Mouse (Mus musculus) brain, embryonic 14.5 days (tissue): Measurements from ENCODE around the gene Nptn. TPM values are rescaled to one million over a fixed set of nuclear protein-coding genes. Genes with fewer than 3 reads are reported as not detected.
"Not testable (repeated sequence)": the region's sequence is repeated elsewhere in the genome, so short reads cannot be mapped to it uniquely, and the experiment has no call there.

Experiments used
- DNase-seq: peaks from one replicate; pipeline ENCODE4 v3.0.0-alpha.2; 2011; ENCODE audit warnings: low read depth
- CTCF ChIP-seq: fragments of 200-500 bp; IDR thresholded peaks from 2 replicates; pipeline ENCODE4 v1.5.1; 2012; ENCODE audit warnings: inconsistent platforms, mild to moderate bottlenecking, moderate library complexity, borderline replicate concordance; ENCODE audit not compliant: insufficient read depth, insufficient read length; ENCODE audit errors: extremely low read depth
- POLR2A ChIP-seq: fragments of 200-500 bp; IDR thresholded peaks from 2 replicates; pipeline ENCODE4 v1.6.1; 2012; ENCODE audit warnings: mild to moderate bottlenecking, inconsistent platforms, borderline replicate concordance; ENCODE audit not compliant: poor library complexity, insufficient read depth, insufficient read length, severe bottlenecking; ENCODE audit errors: extremely low read depth
- polyA plus RNA-seq: library from polyadenylated mRNA; depleted of rRNA; stranded (reverse); fragments of >200 nt; gene quantifications from 2 replicates; pipeline ENCODE4 v1.2.3, GENCODE M21; 2012

Gene Nptn
- polyA plus RNA-seq, 1 experiment = 342 TPM

DNA sequence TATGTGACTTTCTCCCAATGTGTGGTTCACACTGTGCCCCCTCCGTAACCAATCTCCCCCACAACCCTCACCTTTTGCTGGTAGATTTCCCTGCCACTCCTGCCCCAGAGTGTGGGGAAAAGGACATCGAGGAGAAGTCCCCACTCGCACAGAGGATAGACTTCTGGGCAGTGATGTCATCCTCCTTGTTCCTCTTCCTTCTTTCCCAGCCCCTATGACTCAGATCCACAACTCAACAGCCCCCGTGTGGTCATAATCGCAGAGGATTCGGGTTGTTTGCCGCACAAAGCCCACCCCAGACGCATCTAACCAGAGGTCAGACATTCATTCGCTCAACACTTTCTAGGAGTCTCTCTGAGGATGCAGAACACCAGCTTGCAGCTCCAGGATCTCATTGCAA is 30.0 kb upstream of the Nptn start:
- DNase-seq = no peak
- TF ChIP-seq POLR2A = no peak
- no peak for TF ChIP-seq CTCF

DNA sequence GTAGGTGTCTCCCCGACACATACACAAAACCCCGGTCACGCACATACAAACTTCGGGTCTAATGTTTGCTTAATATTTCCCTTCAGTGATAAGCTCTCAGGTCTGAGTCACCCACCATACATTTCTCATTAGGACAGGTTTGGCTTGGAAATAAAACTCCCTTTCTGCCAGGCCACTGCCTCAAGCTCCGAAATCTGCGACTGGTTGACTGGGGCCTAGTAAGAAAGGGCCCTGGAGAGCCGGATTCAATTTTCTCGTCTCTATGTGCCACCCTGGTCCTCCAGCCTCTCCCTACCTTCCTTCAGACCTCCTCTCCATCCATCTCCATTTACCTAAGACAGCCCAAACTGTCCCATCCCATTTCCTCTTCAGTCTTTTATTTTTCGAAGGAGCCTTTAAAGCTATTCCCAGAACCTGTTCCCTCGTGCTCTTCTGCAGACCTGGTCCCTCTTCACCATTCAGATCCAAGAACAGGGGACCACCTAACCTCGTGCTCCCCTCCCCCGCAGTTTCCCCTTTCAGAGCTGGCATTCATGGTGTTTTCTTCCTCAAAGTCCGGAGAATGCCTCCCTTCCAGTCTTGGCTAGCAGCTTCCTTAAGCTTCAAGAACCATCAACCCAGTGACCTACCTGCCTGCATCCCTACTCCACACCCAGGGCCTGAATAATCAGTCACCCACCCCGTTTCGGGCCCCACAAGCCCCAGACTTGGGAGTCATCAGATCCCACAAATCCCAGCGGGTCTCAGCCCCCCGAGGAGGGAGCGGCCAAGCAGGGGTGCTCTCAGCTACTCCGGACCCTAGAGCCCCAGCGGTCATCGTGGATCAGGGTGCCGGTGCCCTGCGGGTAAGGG is 27.8 kb upstream of the Nptn start:
- TF ChIP-seq CTCF (no peak), POLR2A (no peak)
- peak; percentile 70 for DNase-seq

DNA sequence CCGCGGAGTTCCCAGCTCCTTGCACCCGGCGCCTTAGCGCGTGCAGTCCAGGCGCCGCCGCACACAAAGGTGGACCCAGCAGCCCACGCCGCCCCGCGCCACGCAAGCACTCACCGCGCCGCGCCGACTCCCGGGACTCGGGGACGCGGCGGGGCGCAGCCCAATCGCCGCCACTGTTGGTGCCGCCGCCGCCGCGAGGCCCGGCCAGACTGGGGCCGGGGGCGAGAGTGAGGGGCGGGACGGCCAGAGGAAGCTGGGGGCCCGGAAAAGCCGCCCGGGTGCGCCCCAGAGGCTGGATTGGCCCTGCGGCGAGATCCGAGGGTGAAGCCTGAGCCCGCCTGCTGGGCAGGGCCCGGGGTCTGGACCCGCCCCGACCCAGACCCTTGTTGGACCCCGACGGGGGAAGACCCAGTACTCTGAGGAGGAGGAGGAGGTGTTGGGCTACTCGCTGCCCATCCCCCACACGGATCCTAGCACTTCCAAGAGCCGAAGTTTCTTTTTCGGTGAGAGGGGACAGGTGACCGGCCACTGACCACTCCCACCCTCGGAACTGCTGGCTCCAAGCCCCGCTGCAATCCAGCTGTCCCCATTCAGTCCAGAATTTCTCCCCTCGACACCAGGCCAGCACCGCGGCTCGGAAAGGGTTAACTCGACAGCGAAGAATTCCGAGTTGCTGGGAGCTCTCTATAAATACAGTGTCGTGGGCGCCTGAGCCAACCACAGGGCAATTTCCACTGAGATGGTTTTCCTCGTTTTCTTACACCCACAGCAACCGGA is 26.9 kb upstream of the Nptn start, which contains the start of gene Cd276:
TSS of gene Cd276 (minus strand) at position 530 of the 777 bp plus-strand sequence.
- TF ChIP-seq POLR2A (peak; percentile 60; the same call in 1 of the 2 replicates), CTCF (no peak)
- peak; percentile 91 for DNase-seq

DNA sequence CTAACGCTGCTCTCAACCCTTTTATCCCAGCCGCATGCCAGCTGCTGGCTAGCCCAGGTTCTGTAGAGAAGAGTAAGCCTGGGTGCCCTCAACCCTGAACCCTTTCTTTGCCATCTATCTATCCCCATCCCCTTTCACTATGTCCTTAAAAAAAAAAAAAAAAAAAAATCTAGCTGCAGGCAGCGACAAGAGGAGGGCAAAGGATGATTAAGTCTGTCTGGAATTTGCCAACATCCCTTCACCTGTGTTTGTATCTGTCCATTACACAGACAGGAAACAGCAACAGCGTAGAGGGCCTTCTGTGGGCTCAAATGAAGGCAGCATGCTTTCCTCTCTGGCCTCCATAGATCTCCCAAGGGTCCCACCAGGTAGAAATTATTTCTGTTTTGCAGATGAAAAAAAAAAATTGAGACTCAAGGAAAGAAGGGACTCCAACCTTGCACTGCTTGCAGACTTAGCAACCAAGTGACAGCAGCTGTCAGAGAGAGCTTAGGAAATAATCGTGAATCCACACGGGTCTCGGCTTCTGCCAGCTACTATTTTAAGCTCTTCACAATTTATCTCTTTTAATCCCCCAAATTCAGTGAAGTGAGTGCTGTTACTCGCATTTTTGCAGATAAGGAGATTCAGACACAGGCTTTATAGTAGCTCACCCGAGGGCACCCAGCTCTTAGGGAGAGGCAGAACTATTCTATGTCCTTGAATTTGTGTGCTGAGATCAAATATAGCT is 26.2 kb upstream of the Nptn start:
- no peak for TF ChIP-seq CTCF
- TF ChIP-seq POLR2A = no peak
- peak; percentile 62 for DNase-seq

DNA sequence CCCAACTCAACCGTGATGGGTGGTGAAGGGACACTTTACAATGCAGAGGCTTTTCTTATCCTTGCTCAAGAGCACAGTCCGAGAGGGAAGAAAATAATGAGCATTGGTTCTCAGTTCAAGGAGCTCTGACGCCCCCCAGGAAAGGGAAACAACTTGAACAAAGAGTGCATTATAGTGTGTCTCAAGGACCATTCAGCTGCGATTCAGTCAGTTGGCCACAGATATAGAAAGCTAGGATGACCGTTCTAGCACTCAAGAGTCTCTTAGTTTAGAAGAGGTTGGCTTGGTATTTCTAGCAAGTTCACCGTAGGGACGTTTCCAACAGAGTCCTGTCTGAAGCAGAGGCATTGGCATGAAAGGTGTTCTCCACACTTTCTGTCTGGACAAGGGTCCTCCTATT is 25.4 kb upstream of the Nptn start:
- DNase-seq = no peak
- TF ChIP-seq CTCF = no peak
- TF ChIP-seq POLR2A = no peak

DNA sequence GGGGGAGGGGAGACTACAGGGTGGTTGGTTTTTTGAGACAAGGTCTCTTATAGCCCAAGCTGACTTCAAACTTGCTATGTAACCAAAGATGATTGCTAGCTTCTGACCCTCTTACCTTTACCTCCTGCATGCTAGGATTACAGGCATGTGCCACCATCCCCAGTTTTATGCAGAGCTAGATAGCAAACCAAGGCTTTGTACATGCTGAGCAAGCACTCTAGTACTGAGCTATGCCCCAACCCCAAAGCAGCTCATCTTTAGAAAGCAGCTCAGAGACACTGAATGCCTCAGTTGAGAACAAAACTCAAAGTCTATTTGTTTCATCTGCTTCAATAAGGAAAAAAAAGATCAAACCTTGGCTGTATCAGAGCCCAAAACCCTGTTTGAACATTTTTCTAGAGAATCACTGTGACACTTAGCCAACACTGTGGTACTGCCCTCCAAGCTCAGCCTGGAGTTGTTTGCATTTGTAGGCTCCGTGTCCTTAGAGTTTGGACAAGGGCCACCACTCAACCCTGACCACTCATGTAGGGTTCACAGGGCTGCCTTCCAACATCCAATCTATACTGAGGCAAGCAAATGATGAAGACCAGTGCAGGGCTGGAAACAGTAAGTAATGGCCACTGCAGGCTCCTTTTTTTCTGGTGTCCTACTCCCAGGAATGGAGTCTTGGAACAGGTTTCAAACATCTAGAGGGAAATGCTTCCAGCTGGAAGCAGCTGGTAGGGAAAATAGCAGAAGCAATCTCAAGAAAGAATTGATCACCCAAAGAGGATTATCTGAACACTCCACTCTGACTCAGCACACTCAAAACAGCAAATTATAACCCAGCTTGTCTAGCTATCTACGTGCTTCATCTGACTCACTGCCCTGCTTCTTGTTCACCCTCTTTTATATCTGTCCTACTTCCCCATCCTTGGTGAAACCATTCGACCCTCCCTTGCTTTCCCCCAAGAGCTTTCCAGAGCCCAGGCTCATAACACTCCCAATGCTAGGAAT is 24.3 kb upstream of the Nptn start:
- no peak for TF ChIP-seq POLR2A
- no peak for TF ChIP-seq CTCF
- DNase-seq = no peak

DNA sequence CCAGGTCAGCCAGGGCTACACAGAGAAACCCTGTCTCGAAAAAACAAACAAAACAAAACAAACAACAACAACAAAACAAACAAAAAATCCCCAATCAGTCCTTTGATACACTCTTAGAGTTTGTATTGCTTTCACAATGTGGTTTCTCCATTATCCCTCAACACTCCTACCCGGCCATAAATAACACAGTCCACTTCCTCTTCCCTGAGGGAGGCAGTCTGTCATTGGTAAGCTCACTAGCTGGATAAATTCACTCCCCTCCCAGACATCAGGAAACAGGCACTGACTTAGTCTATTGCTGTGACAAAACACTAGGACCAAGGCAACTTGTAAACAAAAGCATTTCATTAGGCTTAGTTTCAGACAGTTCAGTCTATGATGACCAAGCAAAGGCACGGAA is 21.8 kb upstream of the Nptn start:
- TF ChIP-seq POLR2A (no peak), CTCF (no peak)
- no peak for DNase-seq

DNA sequence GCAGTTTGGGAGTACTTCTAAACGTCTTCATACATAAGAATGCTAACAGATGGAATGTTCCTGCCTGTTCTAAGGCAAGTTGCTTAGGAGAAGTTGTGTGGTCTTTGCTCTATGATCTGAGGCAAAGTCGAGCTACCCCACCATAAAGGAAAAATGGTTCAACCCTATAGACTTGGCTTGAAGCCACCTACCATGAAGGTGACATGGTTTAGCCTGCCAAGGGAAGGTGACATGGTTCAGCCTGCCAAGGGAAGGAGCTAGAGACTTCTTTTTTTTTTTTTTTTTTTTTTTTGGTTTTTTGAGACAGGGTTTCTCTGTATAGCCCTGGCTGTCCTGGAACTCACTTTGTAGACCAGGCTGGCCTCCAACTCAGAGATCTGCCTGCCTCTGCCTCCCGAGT is 16.1 kb upstream of the Nptn start:
- not testable (repeated sequence) for DNase-seq

DNA sequence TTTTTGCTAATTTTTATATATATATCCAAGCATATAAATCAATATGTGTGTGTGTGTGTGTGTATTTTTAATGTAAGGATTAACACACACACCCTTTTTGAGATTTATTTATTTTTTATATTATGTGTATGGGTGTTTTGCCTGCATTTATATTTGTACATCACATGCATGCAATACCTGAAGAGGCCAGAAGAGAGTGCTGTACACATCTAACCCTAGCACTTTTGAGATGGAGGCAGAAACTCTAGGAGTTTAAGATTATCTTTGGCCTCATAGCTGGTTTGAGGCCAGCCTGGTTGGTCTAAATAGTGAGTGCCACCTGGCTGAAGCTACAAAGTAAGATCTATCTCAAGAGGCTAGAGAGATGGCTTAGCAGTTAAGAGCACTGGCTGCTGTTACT is 14.4 kb upstream of the Nptn start:
- peak; percentile 31 for DNase-seq
- TF ChIP-seq POLR2A (no peak), CTCF (no peak; the same call in 1 of the 2 replicates)

DNA sequence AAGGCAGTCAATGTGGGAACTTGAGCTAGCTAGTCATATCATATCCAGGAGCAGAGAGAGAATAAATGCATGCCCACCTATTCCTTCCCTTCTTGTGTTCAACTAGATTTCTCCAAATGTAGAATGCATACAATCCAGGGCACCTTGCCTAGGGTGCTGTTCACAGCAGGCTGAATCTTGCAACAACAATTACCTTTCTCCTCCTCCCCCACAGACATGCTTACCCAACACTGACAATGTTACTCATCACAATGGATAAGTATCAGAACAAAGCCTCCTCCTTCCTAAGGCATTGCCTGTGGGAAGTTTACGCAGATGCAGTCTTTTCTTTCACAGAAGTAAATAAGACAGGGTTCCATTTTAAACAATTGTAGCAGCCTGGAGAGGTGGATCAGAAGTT is 11.0 kb upstream of the Nptn start:
- DNase-seq = no peak
- no peak for TF ChIP-seq POLR2A
- no peak for TF ChIP-seq CTCF
